Mouse (Mus musculus): Measurements from ENCODE around the gene Dcakd. TPM values are rescaled to one million over a fixed set of nuclear protein-coding genes. Genes with fewer than 3 reads are reported as not detected.
"Not testable (repeated sequence)": the region's sequence is repeated elsewhere in the genome, so short reads cannot be mapped to it uniquely, and the experiment has no call there.

The Dcakd gene
- total RNA-seq, 4 experiments from 2014 or later, result 54.2 to 95.5 (median 77.9) TPM

GRCm38 (mm10) chr11:102981151-102981890 lies 46.8 kb downstream of the Dcakd start:
- no peak for DNase-seq (ENCODE audit: low spot score)

- no peak for DNase-seq (ENCODE audit: low spot score)
These were observed 50.0 kb downstream of the Dcakd start for GRCm38 (mm10) chr11:102978052-102978666.

GRCm38 (mm10) chr11:102975966-102976365 lies 52.2 kb downstream of the Dcakd start:
- DNase-seq (ENCODE audit: low spot score), result not testable (repeated sequence)

- DNase-seq (ENCODE audit: low spot score), result no peak
These were observed 55.8 kb downstream of the Dcakd start for GRCm38 (mm10) chr11:102972326-102972725.

- no peak for DNase-seq (ENCODE audit: low spot score)
These were observed 56.5 kb downstream of the Dcakd start for GRCm38 (mm10) chr11:102971604-102972003.

- DNase-seq (ENCODE audit: low spot score), result no peak
These were observed 63.5 kb downstream of the Dcakd start for GRCm38 (mm10) chr11:102964547-102965091.

- no peak for DNase-seq (ENCODE audit: low spot score)
These were observed 64.1 kb downstream of the Dcakd start for GRCm38 (mm10) chr11:102963855-102964546.

GRCm38 (mm10) chr11:102963246-102963854 lies 64.8 kb downstream of the Dcakd start:
- DNase-seq (ENCODE audit: low spot score), result no peak

- no peak for DNase-seq (ENCODE audit: low spot score)
These were observed 65.3 kb downstream of the Dcakd start for GRCm38 (mm10) chr11:102962861-102963245.

GRCm38 (mm10) chr11:102961082-102961481 lies 67.1 kb downstream of the Dcakd start:
- no peak for DNase-seq (ENCODE audit: low spot score)

- DNase-seq (ENCODE audit: low spot score), result no peak
These were observed 69.3 kb downstream of the Dcakd start for GRCm38 (mm10) chr11:102958870-102959269.

- DNase-seq (ENCODE audit: low spot score), result no peak
These were observed 69.7 kb downstream of the Dcakd start for GRCm38 (mm10) chr11:102958431-102958830.

- DNase-seq (ENCODE audit: low spot score), result no peak
These were observed 70.4 kb downstream of the Dcakd start for GRCm38 (mm10) chr11:102957692-102958091.

- no peak for DNase-seq (ENCODE audit: low spot score)
These were observed 71.0 kb downstream of the Dcakd start for GRCm38 (mm10) chr11:102956962-102957614.

- no peak for DNase-seq (ENCODE audit: low spot score)
These were observed 75.2 kb downstream of the Dcakd start for GRCm38 (mm10) chr11:102952922-102953321.

- DNase-seq (ENCODE audit: low spot score), result peak; percentile 13
These were observed 79.8 kb downstream of the Dcakd start for GRCm38 (mm10) chr11:102948043-102948961.

- DNase-seq (ENCODE audit: low spot score), result no peak
These were observed 81.2 kb downstream of the Dcakd start for GRCm38 (mm10) chr11:102946992-102947343.

- DNase-seq (ENCODE audit: low spot score), result peak; percentile 52
These were observed 81.7 kb downstream of the Dcakd start, which contains the start of gene C1ql1 for GRCm38 (mm10) chr11:102946265-102946991. TSS of gene C1ql1 (minus strand) at chr11:102946688.
